Mouse (Mus musculus): ENCODE measurements around the gene Rnf224.
A peak's percentile ranks its signal among the peaks of the same experiment; 100 is the strongest.

DNA sequence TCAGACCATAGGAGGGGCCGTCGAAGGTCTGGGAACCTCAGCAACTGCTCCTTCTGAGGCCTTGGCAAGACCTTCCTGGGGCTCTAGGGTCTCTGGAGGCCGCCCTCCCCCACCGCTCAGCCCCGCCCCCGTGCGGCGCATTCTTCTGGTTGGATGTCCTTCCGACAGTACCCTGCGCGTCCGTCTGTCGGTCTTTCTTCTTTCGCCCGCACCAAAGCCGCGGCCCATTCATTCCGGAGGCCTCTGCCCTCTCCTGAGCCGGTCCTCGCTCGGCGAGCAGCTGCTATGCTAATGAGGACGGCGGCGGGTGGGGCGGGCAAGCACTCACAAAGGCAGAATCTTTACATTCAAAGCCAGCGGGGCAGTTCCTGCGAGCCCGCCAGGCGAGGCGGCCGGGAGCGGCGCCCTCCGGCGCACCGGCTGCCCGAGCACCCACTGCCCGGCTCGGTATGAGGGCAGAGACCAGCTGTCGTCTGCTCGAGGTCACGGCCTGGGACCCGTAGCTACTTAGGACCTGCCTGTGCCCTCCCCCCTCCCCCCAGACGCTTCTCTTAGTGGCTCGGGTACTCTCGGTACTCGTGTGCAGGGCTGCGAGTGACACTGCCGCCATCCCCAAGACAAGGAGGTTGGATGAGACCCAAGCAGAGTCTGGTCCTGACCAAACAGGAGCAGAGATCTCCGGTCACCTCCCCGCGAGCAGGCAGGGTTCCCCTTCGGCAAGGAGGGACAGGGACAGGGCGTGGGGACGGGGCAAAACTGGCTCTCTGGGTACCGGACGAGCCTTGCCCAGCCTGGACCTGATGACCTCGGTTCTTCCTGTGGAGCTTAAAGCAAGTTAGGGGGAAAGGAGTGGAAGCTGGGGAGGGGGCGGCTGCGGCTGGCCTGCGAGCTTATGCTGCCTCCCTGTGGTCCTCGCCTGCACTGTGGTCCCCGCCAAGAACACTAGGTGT lies 50.7 kb downstream of the Rnf224 start:
- TF ChIP-seq CTCF (IDR thresholded peaks at IDR 0.05; ENCODE audit: low read depth) (peak; percentile 59), EP300 (IDR thresholded peaks at IDR 0.05; ENCODE audit: low read depth) (0 out of 2 replicates have a peak, but pooled peaks have one; percentile 18)

Data from heart, postnatal 0 days (tissue).